Mouse (Mus musculus): Measurements from ENCODE around the gene Wdhd1. TPM values are rescaled to one million over a fixed set of nuclear protein-coding genes. Genes with fewer than 3 reads are reported as not detected.

Wdhd1 gene
- polyA plus RNA-seq, 1 experiment from 2014 or later: 36.5 TPM

GRCm38 (mm10) chr14:47276036-47276603 lies 537 bp downstream of the Wdhd1 start:
- Histone ChIP-seq H3K9me3 (no peaks in the 10 kb centered on the region), H3K4me3 (peak overlapping the region; percentile 93), H3K27me3 (no peaks in the 10 kb centered on the region), H3K9ac (peak overlapping the region; percentile 92), H3K27ac (peak overlapping the region; percentile 60), H3K4me1 (peaks cover 13% of the 10 kb centered on the region), H3K36me3 (peaks cover 14% of the 10 kb centered on the region), H3K4me2 (peak overlapping the region; percentile 72)
- no peak for ATAC-seq (ENCODE audit: insufficient number of reproducible peaks, insufficient read depth, low FRiP score, low TSS enrichment, low read depth)
- WGBS: 2% methylated on average over 22 of the region's 22 CpGs

- H3K4me2 ChIP-seq: peak overlapping the region; percentile 72
- H3K9me3 ChIP-seq: no peaks in the 10 kb centered on the region
- 33% methylated on average over 3 of the region's 3 CpGs for WGBS
- peak overlapping the region; percentile 93 for H3K4me3 ChIP-seq
- ATAC-seq (ENCODE audit: insufficient number of reproducible peaks, insufficient read depth, low FRiP score, low TSS enrichment, low read depth): no peak
- no peaks in the 10 kb centered on the region for H3K27me3 ChIP-seq
- peaks cover 13% of the 10 kb centered on the region for H3K4me1 ChIP-seq
- peaks cover 18% of the 10 kb centered on the region for H3K36me3 ChIP-seq
- H3K9ac ChIP-seq: peak overlapping the region; percentile 92
- H3K27ac ChIP-seq: no peak overlapping the region
These were observed 1.2 kb downstream of the Wdhd1 start for GRCm38 (mm10) chr14:47275417-47275816.

- H3K9ac ChIP-seq: no peak overlapping the region
- no peaks in the 10 kb centered on the region for H3K9me3 ChIP-seq
- H3K4me1 ChIP-seq: peaks cover 13% of the 10 kb centered on the region
- peaks cover 30% of the 10 kb centered on the region for H3K36me3 ChIP-seq
- H3K27me3 ChIP-seq: no peaks in the 10 kb centered on the region
- 32% methylated on average over 3 of the region's 3 CpGs for WGBS
- no peak overlapping the region for H3K4me2 ChIP-seq
- no peak overlapping the region for H3K27ac ChIP-seq
- ATAC-seq (ENCODE audit: insufficient number of reproducible peaks, insufficient read depth, low FRiP score, low TSS enrichment, low read depth): no peak
- H3K4me3 ChIP-seq: no peak overlapping the region
These were observed 2.9 kb downstream of the Wdhd1 start for GRCm38 (mm10) chr14:47273751-47274150.

- H3K9me3 ChIP-seq: no peaks in the 10 kb centered on the region
- H3K4me3 ChIP-seq: no peak overlapping the region
- no peak overlapping the region for H3K4me2 ChIP-seq
- peaks cover 62% of the 10 kb centered on the region for H3K36me3 ChIP-seq
- 97% methylated on average over 2 of the region's 2 CpGs for WGBS
- no peak overlapping the region for H3K9ac ChIP-seq
- peaks cover 4% of the 10 kb centered on the region; the same call in 1 of the 2 replicates for H3K4me1 ChIP-seq
- no peak overlapping the region for H3K27ac ChIP-seq
- ATAC-seq (ENCODE audit: insufficient number of reproducible peaks, insufficient read depth, low FRiP score, low TSS enrichment, low read depth): no peak
- no peaks in the 10 kb centered on the region for H3K27me3 ChIP-seq
These were observed 7.0 kb downstream of the Wdhd1 start for GRCm38 (mm10) chr14:47269706-47270105.

GRCm38 (mm10) chr14:47269056-47269455 lies 7.6 kb downstream of the Wdhd1 start:
- H3K36me3 ChIP-seq: peaks cover 62% of the 10 kb centered on the region
- H3K4me1 ChIP-seq: no peaks in the 10 kb centered on the region
- no peaks in the 10 kb centered on the region for H3K9me3 ChIP-seq
- no peaks in the 10 kb centered on the region for H3K27me3 ChIP-seq
- H3K9ac ChIP-seq: no peak overlapping the region
- H3K4me3 ChIP-seq: no peak overlapping the region
- H3K4me2 ChIP-seq: no peak overlapping the region
- 97% methylated on average over 4 of the region's 4 CpGs for WGBS
- no peak for ATAC-seq (ENCODE audit: insufficient number of reproducible peaks, insufficient read depth, low FRiP score, low TSS enrichment, low read depth)
- no peak overlapping the region for H3K27ac ChIP-seq

GRCm38 (mm10) chr14:47265829-47266228 lies 10.8 kb downstream of the Wdhd1 start:
- Histone ChIP-seq H3K4me3 (no peak overlapping the region), H3K9ac (no peak overlapping the region), H3K27me3 (no peaks in the 10 kb centered on the region), H3K4me1 (no peaks in the 10 kb centered on the region), H3K36me3 (peaks cover 57% of the 10 kb centered on the region), H3K9me3 (no peaks in the 10 kb centered on the region), H3K27ac (no peak overlapping the region), H3K4me2 (no peak overlapping the region)
- WGBS: 92% methylated on average over 8 of the region's 8 CpGs
- ATAC-seq (ENCODE audit: insufficient number of reproducible peaks, insufficient read depth, low FRiP score, low TSS enrichment, low read depth): no peak

- Histone ChIP-seq H3K27me3 (no peaks in the 10 kb centered on the region), H3K9ac (no peak overlapping the region), H3K4me2 (no peak overlapping the region), H3K27ac (no peak overlapping the region), H3K9me3 (no peaks in the 10 kb centered on the region), H3K4me3 (no peak overlapping the region), H3K36me3 (peaks cover 61% of the 10 kb centered on the region), H3K4me1 (no peaks in the 10 kb centered on the region)
- no peak for ATAC-seq (ENCODE audit: insufficient number of reproducible peaks, insufficient read depth, low FRiP score, low TSS enrichment, low read depth)
- WGBS: 96% methylated on average over 3 of the region's 3 CpGs
These were observed 11.8 kb downstream of the Wdhd1 start for GRCm38 (mm10) chr14:47264866-47265265.

GRCm38 (mm10) chr14:47249839-47250238 lies 26.8 kb downstream of the Wdhd1 start:
- H3K27ac ChIP-seq: no peak overlapping the region
- 88% methylated on average over 6 of the region's 6 CpGs for WGBS
- no peaks in the 10 kb centered on the region for H3K27me3 ChIP-seq
- no peak overlapping the region for H3K9ac ChIP-seq
- H3K4me3 ChIP-seq: no peak overlapping the region
- ATAC-seq (ENCODE audit: insufficient number of reproducible peaks, insufficient read depth, low FRiP score, low TSS enrichment, low read depth): no peak
- H3K9me3 ChIP-seq: no peaks in the 10 kb centered on the region
- no peaks in the 10 kb centered on the region for H3K4me1 ChIP-seq
- H3K36me3 ChIP-seq: peaks cover 67% of the 10 kb centered on the region
- no peak overlapping the region for H3K4me2 ChIP-seq

GRCm38 (mm10) chr14:47242753-47243152 lies 33.9 kb downstream of the Wdhd1 start:
- no peaks in the 10 kb centered on the region for H3K27me3 ChIP-seq
- H3K4me3 ChIP-seq: no peak overlapping the region
- no peaks in the 10 kb centered on the region for H3K9me3 ChIP-seq
- H3K36me3 ChIP-seq: peaks cover 57% of the 10 kb centered on the region
- no peak overlapping the region for H3K9ac ChIP-seq
- no peak overlapping the region for H3K4me2 ChIP-seq
- ATAC-seq (ENCODE audit: insufficient number of reproducible peaks, insufficient read depth, low FRiP score, low TSS enrichment, low read depth): no peak
- 48% methylated on average over 4 of the region's 4 CpGs for WGBS
- no peaks in the 10 kb centered on the region for H3K4me1 ChIP-seq
- H3K27ac ChIP-seq: no peak overlapping the region

GRCm38 (mm10) chr14:47241046-47241445 lies 35.6 kb downstream of the Wdhd1 start:
- no peak overlapping the region for H3K9ac ChIP-seq
- ATAC-seq (ENCODE audit: insufficient number of reproducible peaks, insufficient read depth, low FRiP score, low TSS enrichment, low read depth): no peak
- 94% methylated on average over 6 of the region's 6 CpGs for WGBS
- H3K4me3 ChIP-seq: no peak overlapping the region
- H3K27ac ChIP-seq: no peak overlapping the region
- no peak overlapping the region for H3K4me2 ChIP-seq
- no peaks in the 10 kb centered on the region for H3K9me3 ChIP-seq
- H3K27me3 ChIP-seq: no peaks in the 10 kb centered on the region
- peaks cover 40% of the 10 kb centered on the region for H3K36me3 ChIP-seq
- no peaks in the 10 kb centered on the region for H3K4me1 ChIP-seq

GRCm38 (mm10) chr14:47240600-47240999 lies 36.1 kb downstream of the Wdhd1 start:
- no peak overlapping the region for H3K27ac ChIP-seq
- 0 out of 2 replicates have a peak, but pooled peaks cover 2% of the 10 kb centered on the region for H3K9me3 ChIP-seq
- ATAC-seq (ENCODE audit: insufficient number of reproducible peaks, insufficient read depth, low FRiP score, low TSS enrichment, low read depth): no peak
- no peak overlapping the region for H3K4me2 ChIP-seq
- no peak overlapping the region for H3K9ac ChIP-seq
- no peaks in the 10 kb centered on the region for H3K27me3 ChIP-seq
- H3K36me3 ChIP-seq: peaks cover 36% of the 10 kb centered on the region
- no peak overlapping the region for H3K4me3 ChIP-seq
- WGBS: 81% methylated on average over 1 of the region's 1 CpGs
- H3K4me1 ChIP-seq: no peaks in the 10 kb centered on the region

GRCm38 (mm10) chr14:47237286-47237685 lies 39.4 kb downstream of the Wdhd1 start:
- 88% methylated on average over 4 of the region's 4 CpGs for WGBS
- H3K27ac ChIP-seq: no peak overlapping the region
- 0 out of 2 replicates have a peak, but pooled peaks cover 4% of the 10 kb centered on the region for H3K9me3 ChIP-seq
- no peak for ATAC-seq (ENCODE audit: insufficient number of reproducible peaks, insufficient read depth, low FRiP score, low TSS enrichment, low read depth)
- no peaks in the 10 kb centered on the region for H3K4me1 ChIP-seq
- H3K4me2 ChIP-seq: no peak overlapping the region
- H3K27me3 ChIP-seq: no peaks in the 10 kb centered on the region
- no peak overlapping the region for H3K4me3 ChIP-seq
- no peak overlapping the region for H3K9ac ChIP-seq
- peaks cover 14% of the 10 kb centered on the region for H3K36me3 ChIP-seq
